Mouse (Mus musculus) layer of hippocampus, adult 9-11 months (tissue): ENCODE data around the gene Slc48a1.
A peak's percentile ranks its signal among the peaks of the same experiment; 100 is the strongest.

Experiments
- DNase-seq: peaks from one replicate; pipeline ENCODE4 v3.0.0; 2022

Gene Slc48a1

GRCm38 (mm10) chr15:97809942-97810341 lies 31.6 kb downstream of the Slc48a1 start:
- no peak for DNase-seq

- DNase-seq: no peak
These were observed 32.1 kb downstream of the Slc48a1 start for GRCm38 (mm10) chr15:97810399-97810798.

DNA sequence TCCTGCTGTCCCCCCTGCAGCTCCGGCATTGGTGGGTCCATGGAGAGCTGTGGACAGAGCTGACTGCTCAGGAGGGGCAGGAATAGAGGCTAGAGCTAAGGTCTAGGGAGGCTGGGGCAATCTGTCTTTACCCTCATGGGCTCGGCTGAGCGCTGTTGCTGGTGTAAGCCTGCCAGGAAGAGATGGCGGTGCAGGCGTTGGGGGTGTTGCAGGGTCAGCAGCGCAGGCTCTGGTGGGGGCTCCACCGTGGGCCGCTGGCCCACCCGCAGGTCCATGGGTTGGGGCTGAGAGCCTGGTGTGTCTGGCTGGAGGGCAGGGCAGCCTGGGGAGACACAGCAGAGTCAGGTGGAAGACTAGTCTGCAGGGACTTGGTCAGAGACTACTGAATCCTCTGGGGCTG lies 33.0 kb downstream of the Slc48a1 start:
- DNase-seq: no peak

DNA sequence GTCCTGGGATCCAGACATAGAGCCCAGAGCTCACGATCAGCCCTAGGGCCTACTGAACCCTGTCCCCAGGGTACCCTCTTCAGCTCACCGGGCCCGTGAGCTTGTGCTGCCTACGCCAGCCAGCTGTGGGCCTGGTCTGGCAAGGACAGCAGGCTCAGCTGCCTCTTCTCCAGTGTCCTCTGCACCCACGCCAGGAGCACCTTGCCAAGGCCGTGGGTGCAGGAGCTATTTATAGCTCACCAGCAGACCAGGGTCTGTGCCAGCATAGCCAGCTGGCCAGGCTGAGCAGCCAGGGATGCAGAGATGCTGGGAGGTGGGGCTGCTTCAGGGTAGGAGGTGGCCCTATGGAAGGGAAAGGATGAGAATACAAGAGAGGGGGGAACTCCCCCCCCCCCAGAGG lies 33.8 kb downstream of the Slc48a1 start:
- DNase-seq: peak; percentile 96

- DNase-seq: no peak
These were observed 34.6 kb downstream of the Slc48a1 start for GRCm38 (mm10) chr15:97812875-97813274.

GRCm38 (mm10) chr15:97813452-97814204 lies 35.3 kb downstream of the Slc48a1 start:
- DNase-seq: no peak

DNA sequence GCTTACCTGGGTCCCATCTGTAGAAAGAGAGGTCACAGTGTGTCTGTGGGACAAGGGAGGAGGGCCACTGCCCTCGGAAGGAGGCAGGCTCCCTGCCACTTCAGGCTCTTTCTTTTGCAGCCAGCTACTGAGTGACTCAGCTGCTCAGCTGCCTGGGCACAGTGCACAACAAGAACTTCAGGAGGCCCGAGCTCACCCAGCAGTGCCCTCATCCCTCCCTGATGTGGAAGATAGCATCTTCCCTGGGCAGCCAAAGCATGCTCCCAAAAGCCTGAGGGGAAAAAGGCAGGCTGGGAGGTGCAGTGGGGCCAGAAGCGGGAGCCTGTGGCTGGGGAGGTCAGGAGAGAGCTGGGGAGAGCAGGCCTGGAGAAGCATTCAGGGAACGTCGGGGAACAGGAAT lies 36.4 kb downstream of the Slc48a1 start:
- no peak for DNase-seq

DNA sequence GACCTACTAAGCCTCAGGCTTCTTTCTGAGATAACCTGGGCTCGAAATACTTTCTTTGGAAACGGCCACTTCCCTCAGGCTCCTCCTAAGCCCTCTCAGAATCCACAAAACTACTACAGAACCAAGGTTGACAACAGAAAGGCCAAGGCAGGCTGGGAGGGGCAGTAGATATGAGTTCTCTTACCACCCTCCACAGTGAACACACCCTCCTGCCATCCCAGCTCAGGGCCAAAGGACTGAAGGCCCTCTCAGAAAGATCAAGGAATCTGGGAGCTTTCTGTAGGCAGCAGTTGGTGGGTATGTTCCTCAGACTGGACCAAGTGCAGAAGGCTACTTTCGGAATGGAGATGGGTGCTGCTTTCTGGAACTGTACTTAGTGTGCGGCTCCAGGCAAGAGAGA lies 36.9 kb downstream of the Slc48a1 start:
- DNase-seq: no peak

GRCm38 (mm10) chr15:97816199-97816994 lies 38.1 kb downstream of the Slc48a1 start:
- no peak for DNase-seq

DNA sequence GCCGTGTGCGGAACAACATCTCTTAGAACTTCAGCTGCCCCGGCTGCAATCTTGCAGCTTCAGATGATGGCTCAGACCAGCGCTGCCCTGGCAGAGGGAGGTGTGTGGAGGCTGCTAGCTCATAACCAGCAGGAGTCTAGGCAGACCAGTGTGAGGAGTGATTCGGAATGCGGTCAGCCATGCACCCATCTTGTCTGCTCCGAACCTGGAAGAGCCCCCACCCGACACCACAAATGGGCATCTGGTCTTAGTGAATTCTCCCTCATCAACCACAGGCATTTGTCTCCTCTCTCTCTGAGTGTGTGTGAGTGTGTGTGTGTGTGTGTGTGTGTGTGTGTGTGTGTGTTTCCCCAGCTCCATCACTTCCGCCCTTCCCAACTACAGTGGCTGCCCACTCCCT lies 41.6 kb downstream of the Slc48a1 start:
- no peak for DNase-seq

DNA sequence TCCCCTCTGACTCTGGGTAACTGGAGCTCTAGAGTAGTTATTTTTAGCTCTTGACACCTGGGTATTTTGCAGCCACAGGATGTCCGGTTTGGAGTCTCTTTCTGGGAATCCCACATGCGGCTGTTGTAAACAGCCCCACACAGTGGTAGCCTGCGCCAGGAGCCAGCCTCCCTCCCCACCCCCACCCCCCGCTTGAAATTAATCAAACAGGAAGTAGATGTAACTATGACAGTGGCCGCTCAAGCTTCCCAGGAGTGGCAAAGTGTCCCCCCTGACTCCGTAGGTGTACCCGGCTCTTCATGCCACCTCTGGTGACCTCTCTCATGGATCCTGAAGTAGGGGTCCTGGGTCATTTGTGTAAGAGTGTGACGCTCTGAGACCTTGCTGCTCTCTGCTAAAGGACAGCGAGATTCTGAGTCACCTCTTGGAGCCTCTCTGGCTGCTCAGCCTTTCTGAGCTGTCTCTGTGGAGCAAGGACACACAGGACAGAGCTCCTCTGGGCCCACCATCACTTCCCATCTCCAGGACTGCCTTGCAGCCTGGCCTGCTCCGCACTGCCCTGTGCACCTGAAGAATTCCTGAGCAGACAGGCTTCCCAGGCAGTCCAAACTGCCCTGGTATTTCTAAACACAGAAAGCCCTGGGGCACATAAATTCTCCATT lies 43.1 kb downstream of the Slc48a1 start:
- no peak for DNase-seq

DNA sequence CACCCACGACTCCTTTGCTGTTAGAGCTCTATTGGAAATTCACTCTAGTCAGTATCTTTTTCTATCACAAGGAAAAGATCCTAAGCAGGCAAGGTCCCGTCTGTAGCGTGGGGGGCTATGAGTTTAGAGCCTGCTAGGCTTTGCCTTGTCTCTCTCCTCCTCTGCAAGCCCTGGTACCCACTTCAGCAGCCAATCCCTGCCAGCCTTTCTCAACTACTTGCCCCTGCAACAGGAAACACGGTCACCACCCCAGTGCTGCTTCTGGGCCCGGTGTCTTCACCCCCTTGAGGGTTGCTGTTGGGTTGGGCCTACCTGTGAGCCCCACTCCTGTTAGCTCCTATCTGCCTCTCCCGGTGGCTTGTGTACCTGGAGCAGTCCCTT lies 43.7 kb downstream of the Slc48a1 start:
- DNase-seq: no peak

- no peak for DNase-seq
These were observed 44.4 kb downstream of the Slc48a1 start for GRCm38 (mm10) chr15:97822545-97823228.

- no peak for DNase-seq
These were observed 45.2 kb downstream of the Slc48a1 start for GRCm38 (mm10) chr15:97823479-97823878.

DNA sequence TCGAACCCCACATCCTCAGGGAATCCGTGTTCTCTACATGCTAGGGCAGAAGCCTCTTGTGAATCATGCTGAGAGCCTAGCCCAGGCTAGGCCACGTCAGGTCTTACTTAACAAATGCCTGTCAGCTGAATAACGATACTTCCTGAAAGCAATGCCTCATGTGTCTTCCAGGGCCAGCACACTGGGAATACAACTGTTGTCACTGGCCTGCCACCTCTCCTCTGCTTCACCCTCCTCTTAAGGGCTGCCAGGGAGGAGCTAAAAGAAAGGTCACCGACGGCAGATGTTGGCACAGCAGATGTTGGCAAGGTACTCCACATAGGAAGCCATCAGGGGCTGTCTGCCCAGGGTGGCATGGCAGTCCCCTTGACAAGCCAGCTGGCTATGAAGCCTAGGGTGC lies 45.7 kb downstream of the Slc48a1 start:
- DNase-seq: no peak

- peak; percentile 85 for DNase-seq
These were observed 47.0 kb downstream of the Slc48a1 start for GRCm38 (mm10) chr15:97825071-97825940.

DNA sequence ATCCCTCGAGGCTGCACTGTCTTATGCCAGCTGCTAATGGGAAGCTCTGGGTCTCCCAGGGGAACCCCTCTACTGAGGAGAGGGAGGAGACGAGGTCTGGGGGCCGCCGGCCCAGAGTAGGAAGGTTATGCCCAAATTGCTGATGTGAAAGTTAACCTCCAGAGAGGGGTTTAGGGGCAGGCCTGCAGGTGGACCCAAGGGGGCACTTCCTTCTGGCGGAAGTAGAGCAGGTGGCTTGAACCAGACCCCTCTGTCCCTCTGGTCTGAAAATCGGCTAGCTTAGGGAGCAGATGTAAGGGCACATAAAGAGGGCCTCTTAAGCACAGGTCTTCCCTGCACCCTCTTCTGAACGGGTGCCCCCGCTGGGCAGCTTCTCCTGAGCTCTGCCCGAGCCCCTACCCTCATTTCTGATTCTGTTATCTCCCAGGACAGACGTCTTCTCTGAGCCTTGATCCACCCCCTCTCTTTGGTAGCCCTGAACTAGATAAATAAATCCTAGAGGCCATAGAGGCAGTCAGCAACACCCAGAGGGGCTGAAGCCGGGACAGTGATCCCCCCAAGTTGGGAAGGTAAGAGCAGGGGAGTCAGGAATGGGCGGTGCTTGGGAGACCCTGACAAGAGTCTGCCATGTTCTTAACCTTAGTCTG lies 47.7 kb downstream of the Slc48a1 start:
- DNase-seq: no peak

DNA sequence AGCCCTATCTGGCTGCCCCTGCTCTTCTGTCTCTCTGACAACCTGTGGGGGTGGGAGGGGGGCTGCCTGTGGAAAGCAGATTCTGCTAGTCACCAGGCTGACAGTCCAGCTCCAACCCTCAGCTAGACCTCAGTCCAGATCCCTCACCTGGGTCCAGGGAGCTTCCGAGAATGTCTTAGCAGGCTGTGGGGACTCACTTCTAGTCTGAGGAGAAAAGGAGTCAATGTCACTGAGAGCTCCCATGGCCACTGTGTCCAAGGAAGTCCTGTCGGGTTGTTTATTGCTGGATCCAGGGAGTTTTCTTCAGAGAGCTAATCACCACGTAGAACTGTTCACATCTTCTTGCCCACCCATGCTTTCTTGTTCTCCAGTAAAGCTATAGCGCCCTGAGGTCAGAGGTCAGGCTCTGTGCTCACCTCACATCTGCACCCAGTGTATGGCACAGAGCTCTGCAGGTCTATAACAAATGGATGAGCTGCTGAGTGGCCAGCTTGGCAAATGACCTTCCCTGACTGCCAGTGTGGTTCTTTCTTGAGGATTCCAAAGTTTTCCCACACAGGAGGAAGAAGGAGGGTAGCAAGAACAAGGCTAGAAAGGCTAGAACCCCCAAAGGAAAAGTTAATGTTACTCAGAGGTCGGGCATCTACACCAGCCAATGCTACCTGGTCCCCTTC lies 48.4 kb downstream of the Slc48a1 start:
- DNase-seq: no peak

GRCm38 (mm10) chr15:97827401-97827800 lies 49.1 kb downstream of the Slc48a1 start:
- DNase-seq: no peak

DNA sequence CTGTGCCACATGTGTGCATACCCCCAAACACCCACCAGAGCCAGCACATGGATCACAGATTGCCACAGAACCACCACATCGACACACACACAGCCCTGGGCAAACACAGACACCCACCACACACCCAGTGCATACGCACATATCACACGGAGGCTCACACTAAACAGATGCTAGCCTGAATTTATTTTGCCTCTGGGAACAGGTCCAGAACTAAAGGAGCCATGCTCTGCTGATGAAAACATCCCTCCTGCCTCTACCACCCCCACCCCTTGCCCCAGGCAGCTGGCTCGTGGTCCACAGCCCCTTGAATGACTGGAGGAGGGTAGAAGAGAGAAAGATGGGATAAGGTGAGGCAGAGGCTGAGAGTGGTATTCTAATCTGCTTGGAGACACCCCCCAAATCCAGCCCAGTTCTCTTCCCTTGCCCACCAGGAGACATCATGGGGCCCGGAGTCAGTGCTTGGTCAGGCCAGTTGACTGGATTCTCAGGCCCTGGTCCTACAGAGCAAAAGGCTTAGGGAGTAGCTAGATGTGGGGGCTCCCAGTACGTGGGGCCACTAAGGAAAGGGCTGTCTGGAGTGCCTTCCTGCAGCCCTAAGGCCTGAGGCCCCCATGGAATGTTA lies 50.0 kb downstream of the Slc48a1 start:
- peak; percentile 60 for DNase-seq

DNA sequence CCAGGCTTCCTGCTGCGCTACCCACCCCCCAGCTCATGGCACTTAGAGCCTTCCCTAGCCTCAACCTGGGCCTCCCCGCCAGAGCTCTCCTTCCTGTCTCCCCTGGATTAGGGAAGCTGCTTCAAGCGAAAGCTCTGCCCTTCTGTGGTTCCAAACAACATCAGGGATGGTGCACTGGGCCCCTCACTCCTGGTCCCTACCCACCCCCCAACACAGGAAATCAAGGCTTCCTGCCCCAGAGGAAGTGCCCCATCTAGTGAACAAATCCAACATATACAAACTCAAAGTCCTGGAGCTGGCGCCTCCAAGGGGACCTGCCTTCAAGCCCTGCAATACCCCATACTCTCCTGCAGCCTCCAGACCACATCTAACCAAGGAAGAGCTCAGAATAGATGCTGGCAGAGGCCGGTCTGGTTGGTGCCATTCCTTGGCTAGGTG lies 50.6 kb downstream of the Slc48a1 start:
- no peak for DNase-seq
